Mouse (Mus musculus): ENCODE measurements at regions not wholly inside any gene's neighbourhood (a gene's known extent, or its start where the extent isn't known, plus 50 kb on each side); places are given as distances from the start of the nearest gene placed in this dataset.

- intact Hi-C loops (cut with DNase I), result no loop called here
These were observed 56.6 kb downstream of the Olig3 start for GRCm38 (mm10) chr10:19412926-19413325.

- intact Hi-C loops (cut with DNase I), result no loop called here
These were observed 57.6 kb downstream of the Olig3 start for GRCm38 (mm10) chr10:19413935-19414334.

DNA sequence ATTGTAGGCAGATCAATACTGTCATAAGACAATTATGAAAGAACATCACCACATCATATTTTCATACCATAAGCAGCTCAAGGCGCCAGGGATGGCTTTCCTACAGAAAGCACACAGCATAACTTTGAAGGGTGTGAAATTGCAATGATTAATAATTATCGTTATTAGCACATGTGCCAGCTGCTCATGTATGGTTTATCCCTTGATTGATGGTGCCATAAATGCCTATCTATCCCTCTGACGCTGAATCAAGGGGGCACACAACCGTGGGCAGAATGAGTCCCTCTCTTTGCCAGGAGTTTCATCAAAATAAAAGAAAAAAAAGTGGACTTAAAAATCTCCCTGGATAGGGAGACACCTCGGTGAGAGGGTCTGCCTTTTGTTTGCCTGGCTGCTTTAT lies 58.5 kb downstream of the Olig3 start:
- intact Hi-C loops (cut with DNase I), result no loop called here

DNA sequence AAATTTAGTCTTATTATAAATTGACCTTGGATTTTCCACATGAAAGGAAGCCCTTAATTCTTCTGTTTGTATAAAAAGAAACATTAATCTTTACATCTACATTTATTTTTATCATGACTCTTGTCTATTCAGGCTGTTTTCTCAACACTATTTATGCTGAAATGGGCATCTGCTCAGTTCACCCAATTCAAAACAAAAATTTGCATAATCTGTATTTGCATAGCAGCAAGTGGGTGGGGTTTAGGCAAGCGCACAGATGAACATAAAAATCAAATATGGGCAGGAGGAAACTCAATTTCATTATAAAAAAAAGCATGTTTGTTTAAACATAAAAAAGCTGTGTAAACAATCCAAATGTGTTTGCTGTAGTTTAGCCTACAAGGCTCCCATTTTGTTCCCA lies 67.7 kb downstream of the Olig3 start:
- intact Hi-C loops (cut with DNase I), result no loop called here

DNA sequence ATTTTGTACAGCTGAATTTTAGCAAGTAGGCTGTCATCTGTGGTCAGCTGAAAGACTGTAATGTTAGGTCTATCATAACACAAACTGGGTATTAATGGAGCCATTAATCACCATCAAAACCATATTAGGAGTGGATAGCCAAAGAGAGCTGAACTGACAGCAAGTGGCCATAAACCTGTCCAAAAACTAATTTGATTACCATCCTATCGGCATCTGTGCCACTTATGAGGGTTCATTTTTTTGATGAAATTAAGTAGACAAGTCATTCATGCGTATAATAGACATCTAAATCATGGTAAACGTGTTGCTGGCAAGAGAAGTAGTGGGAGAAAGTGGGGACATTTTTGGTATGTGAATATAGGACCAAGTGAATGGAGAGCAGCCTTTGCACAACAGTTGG lies 68.6 kb downstream of the Olig3 start:
- intact Hi-C loops (cut with DNase I), result no loop called here

GRCm38 (mm10) chr10:19426835-19427234 lies 70.5 kb downstream of the Olig3 start:
- intact Hi-C loops (cut with DNase I), result no loop called here

- intact Hi-C loops (cut with DNase I), result no loop called here
These were observed 76.2 kb downstream of the Olig3 start for GRCm38 (mm10) chr10:19432515-19432914.

- intact Hi-C loops (cut with DNase I), result no loop called here
These were observed 78.3 kb downstream of the Olig3 start for GRCm38 (mm10) chr10:19434661-19435060.

GRCm38 (mm10) chr10:19441807-19442206 lies 85.5 kb downstream of the Olig3 start:
- intact Hi-C loops (cut with DNase I), result no loop called here

GRCm38 (mm10) chr10:19443516-19443915 lies 87.2 kb downstream of the Olig3 start:
- intact Hi-C loops (cut with DNase I), result no loop called here

GRCm38 (mm10) chr10:19448838-19449559 lies 92.7 kb downstream of the Olig3 start:
- intact Hi-C loops (cut with DNase I), result no loop called here

- intact Hi-C loops (cut with DNase I), result no loop called here
These were observed 102.7 kb downstream of the Olig3 start for GRCm38 (mm10) chr10:19459053-19459452.

DNA sequence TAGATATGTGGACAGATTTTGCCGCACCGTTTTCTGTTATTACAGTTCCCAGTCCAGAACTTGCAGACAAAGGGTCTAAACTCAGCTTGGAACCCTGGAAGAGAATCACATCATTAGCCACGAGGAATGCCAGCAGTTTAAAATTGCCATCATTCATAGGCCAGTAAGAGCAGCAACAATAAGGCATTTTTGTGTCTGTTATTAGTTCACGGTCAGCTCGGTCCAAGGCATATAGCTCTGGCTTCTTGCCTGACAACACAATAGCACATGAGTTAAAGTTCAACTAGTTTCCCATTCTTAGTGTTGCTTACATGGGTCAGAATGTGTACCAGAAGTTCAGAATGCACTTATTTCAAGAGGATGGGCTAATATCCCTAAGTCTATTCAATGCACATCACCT lies 103.4 kb downstream of the Olig3 start:
- intact Hi-C loops (cut with DNase I), result no loop called here

DNA sequence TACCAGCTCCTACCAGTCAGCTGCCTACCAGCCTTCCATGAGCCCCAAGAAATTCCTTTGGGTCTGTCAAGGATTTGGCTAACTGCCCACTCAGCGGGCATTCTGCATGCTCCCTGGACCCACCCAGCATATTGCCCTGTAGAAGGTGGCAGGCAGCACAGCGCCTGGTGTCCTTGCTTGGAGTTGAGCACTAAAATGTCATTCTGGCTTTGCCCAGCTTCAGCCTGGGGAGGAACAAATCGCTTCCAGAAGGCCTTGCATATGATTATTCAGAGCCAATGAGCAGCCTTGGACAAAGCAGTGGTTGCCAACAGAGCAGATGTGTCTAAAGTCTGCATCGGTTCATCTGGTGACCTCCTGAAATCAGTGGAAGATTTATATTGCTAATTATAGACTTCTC lies 103.8 kb downstream of the Olig3 start:
- intact Hi-C loops (cut with DNase I), result no loop called here

DNA sequence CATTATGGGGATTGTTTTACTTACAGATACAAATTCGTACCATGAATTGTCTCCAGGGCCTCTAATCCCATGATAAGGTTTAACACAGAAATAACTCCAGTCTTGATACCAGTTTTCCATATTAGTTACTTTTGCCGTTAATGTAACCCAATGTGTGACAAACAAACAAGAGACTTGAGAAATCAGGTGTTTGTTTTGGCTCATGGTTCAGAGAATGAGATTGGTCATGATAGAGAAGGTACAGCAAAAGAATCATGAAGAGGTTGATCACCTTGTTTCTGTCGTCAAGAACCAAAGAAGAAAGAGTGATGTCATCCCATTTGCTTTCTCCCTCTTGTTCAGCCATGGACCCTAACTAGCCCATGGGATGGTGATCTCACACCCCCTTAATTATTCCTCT lies 107.5 kb downstream of the Olig3 start:
- intact Hi-C loops (cut with DNase I), result no loop called here

DNA sequence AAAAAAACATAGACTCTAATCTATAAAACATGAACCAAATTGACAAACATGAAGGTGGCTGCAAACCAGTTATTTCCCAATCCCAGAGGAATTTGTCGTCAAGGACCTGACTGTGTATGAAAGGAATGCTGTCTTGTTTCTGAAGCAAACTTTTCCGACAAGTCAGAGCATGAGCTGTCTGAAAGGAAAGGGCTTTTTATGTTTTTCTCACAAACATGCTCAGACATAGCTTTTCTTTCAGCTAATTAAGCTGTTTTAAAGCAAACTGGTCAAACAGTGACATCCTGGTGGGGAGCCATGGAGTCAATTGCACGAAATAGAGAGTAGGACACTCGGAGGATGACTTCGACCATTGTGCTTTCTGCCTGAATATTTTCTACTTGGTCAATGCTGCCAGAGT lies 108.2 kb downstream of the Olig3 start:
- intact Hi-C loops (cut with DNase I), result no loop called here

- intact Hi-C loops (cut with DNase I), result no loop called here
These were observed 115.2 kb downstream of the Olig3 start for GRCm38 (mm10) chr10:19471349-19472040.

DNA sequence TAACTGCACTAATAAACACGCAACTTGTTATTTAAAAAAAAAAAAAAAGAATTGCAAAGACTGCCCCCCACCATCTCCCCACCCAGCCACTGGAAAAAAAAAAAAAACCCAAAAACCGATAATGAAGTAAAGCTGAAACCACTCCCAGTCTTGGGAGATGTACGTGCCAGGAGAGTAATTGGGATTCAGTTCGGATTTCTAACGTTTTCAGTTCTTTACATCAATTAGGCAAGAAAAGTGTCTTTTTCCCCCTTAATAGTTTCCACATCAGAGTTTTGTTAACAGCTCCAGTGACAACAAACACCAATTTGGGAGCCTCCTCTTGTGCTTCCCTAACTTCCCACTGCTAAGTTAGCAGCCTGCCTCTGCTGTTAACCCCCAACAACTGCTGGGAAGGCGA lies 115.7 kb downstream of the Olig3 start:
- intact Hi-C loops (cut with DNase I), result no loop called here

DNA sequence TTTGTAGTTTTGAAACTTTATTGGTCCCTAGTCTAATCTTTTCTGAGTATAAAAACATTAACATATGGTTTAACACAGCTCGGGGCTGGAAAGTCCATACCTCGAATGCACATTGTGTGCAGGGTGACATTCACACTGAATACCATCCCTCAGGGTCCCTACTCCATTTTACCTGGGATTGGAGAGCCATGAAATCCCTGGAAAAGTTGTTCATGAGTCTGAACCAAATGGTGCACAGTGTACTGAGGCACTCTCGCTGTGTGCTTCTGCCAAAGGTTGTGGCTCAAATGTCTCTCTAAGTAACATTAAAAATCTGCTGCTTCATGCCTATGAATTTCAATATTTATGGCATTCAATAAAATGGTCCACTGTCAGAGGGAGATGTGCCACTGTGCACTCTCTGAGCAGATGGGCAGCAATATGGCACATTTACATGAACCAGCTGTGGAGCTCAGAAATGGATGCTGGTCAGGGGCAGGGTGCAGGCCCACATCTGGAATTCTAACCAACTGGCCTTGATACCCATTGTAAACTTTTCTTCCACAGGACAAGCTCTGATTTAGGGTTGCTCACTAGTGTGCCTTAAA lies 116.7 kb downstream of the Olig3 start:
- intact Hi-C loops (cut with DNase I), result no loop called here

- intact Hi-C loops (cut with DNase I), result loop anchor here (2.0 kb wide), 1 partner anchor 47 kb away; no protein-coding TSS in a partner anchor
These were observed 106.1 kb upstream of the Ifngr1 start for GRCm38 (mm10) chr10:19485537-19486135.

- intact Hi-C loops (cut with DNase I), result loop anchor here (10.0 kb wide), 2 partner anchors 194 to 414 kb away; partner anchors contain the start of gene Pex7
These were observed 101.2 kb upstream of the Ifngr1 start for GRCm38 (mm10) chr10:19490500-19490899.

All from adrenal gland (tissue).